Mouse (Mus musculus): ENCODE results near the gene Zfp296. TPM values are rescaled to one million over a fixed set of nuclear protein-coding genes. Genes with fewer than 3 reads are reported as not detected.
"Not testable (repeated sequence)": the region's sequence is repeated elsewhere in the genome, so short reads cannot be mapped to it uniquely, and the experiment has no call there.

The Zfp296 gene
- total and polyA plus RNA-seq, 2 experiments from 2014 or later = 0.12 to 3.6 TPM

GRCm38 (mm10) chr7:19589917-19590316, 12.8 kb downstream of the Zfp296 start:
- H3K27me3 ChIP-seq (ENCODE audit: control insufficient read depth, insufficient read depth, low read length) = no peaks in the 10 kb centered on the region
- no peak overlapping the region for H3K9ac ChIP-seq (replicated peaks; ENCODE audit: low read depth, low read length)
- H3K4me3 ChIP-seq (ENCODE audit: low read depth, low read length) = no peak overlapping the region
- 55% methylated on average over 3 of the region's 3 CpGs for WGBS
- H3K36me3 ChIP-seq (replicated peaks; ENCODE audit: control insufficient read depth, insufficient read depth, low read length) = peaks cover 86% of the 10 kb centered on the region
- TF ChIP-seq CTCF (IDR thresholded peaks at IDR 0.05; ENCODE audit: low read depth) = peak; percentile 90
- TF ChIP-seq EP300 (IDR thresholded peaks at IDR 0.05; ENCODE audit: low read depth) = no peak
- ATAC-seq (ENCODE audit: insufficient read depth, low read depth) (peak; percentile 76), DNase-seq (ENCODE audit: low spot score) (peak; percentile 74)
- no peak overlapping the region for H3K27ac ChIP-seq (ENCODE audit: low read depth)
- H3K4me1 ChIP-seq (ENCODE audit: control insufficient read depth, insufficient read depth) = no peaks in the 10 kb centered on the region
- H3K4me2 ChIP-seq (ENCODE audit: low read depth, low read length) = no peak overlapping the region
- no peaks in the 10 kb centered on the region for H3K9me3 ChIP-seq (replicated peaks; ENCODE audit: control insufficient read depth, low read length)

- ATAC-seq (ENCODE audit: insufficient read depth, low read depth) (no peak), DNase-seq (ENCODE audit: low spot score) (no peak)
- Histone ChIP-seq H3K27me3 (ENCODE audit: control insufficient read depth, insufficient read depth, low read length) (no peaks in the 10 kb centered on the region), H3K4me3 (ENCODE audit: low read depth, low read length) (no peak overlapping the region), H3K9ac (replicated peaks; ENCODE audit: low read depth, low read length) (no peak overlapping the region), H3K4me2 (ENCODE audit: low read depth, low read length) (no peak overlapping the region), H3K36me3 (replicated peaks; ENCODE audit: control insufficient read depth, insufficient read depth, low read length) (peaks cover 90% of the 10 kb centered on the region), H3K9me3 (replicated peaks; ENCODE audit: control insufficient read depth, low read length) (no peaks in the 10 kb centered on the region), H3K27ac (ENCODE audit: low read depth) (no peak overlapping the region), H3K4me1 (ENCODE audit: control insufficient read depth, insufficient read depth) (no peaks in the 10 kb centered on the region)
- TF ChIP-seq EP300 (IDR thresholded peaks at IDR 0.05; ENCODE audit: low read depth) (no peak), CTCF (IDR thresholded peaks at IDR 0.05; ENCODE audit: low read depth) (no peak)
- 78% methylated on average over 10 of the region's 10 CpGs for WGBS
These were observed 16.1 kb downstream of the Zfp296 start for GRCm38 (mm10) chr7:19593061-19593730.

- no peaks in the 10 kb centered on the region for H3K27me3 ChIP-seq (ENCODE audit: control insufficient read depth, insufficient read depth, low read length)
- H3K4me1 ChIP-seq (ENCODE audit: control insufficient read depth, insufficient read depth) = peaks cover 13% of the 10 kb centered on the region
- no peak overlapping the region for H3K4me3 ChIP-seq (ENCODE audit: low read depth, low read length)
- 38% methylated on average over 5 of the region's 5 CpGs for WGBS
- ATAC-seq (ENCODE audit: insufficient read depth, low read depth) = no peak
- H3K27ac ChIP-seq (ENCODE audit: low read depth) = peak overlapping the region; percentile 25; the same call in 1 of the 2 replicates
- peak; percentile 17 for DNase-seq (ENCODE audit: low spot score)
- TF ChIP-seq CTCF (IDR thresholded peaks at IDR 0.05; ENCODE audit: low read depth) = no peak
- no peak overlapping the region for H3K9ac ChIP-seq (replicated peaks; ENCODE audit: low read depth, low read length)
- no peaks in the 10 kb centered on the region for H3K9me3 ChIP-seq (replicated peaks; ENCODE audit: control insufficient read depth, low read length)
- H3K36me3 ChIP-seq (replicated peaks; ENCODE audit: control insufficient read depth, insufficient read depth, low read length) = peaks cover 58% of the 10 kb centered on the region
- H3K4me2 ChIP-seq (ENCODE audit: low read depth, low read length) = no peak overlapping the region
These were observed 23.5 kb downstream of the Zfp296 start for GRCm38 (mm10) chr7:19600562-19600961.

GRCm38 (mm10) chr7:19603055-19603454, 26.0 kb downstream of the Zfp296 start:
- DNase-seq (ENCODE audit: low spot score) (no peak), ATAC-seq (ENCODE audit: insufficient read depth, low read depth) (no peak)
- no peak overlapping the region for H3K27ac ChIP-seq (ENCODE audit: low read depth)
- H3K27me3 ChIP-seq (ENCODE audit: control insufficient read depth, insufficient read depth, low read length) = no peaks in the 10 kb centered on the region
- no peaks in the 10 kb centered on the region for H3K9me3 ChIP-seq (replicated peaks; ENCODE audit: control insufficient read depth, low read length)
- H3K4me2 ChIP-seq (ENCODE audit: low read depth, low read length) = peak overlapping the region; percentile 85
- 70% methylated on average over 12 of the region's 12 CpGs for WGBS
- peak overlapping the region; percentile 93; the same call in 1 of the 2 replicates for H3K4me3 ChIP-seq (ENCODE audit: low read depth, low read length)
- TF ChIP-seq EP300 (IDR thresholded peaks at IDR 0.05; ENCODE audit: low read depth) (no peak), CTCF (IDR thresholded peaks at IDR 0.05; ENCODE audit: low read depth) (no peak)
- peaks cover 13% of the 10 kb centered on the region for H3K4me1 ChIP-seq (ENCODE audit: control insufficient read depth, insufficient read depth)
- peak overlapping the region; percentile 90; the same call in 1 of the 2 replicates for H3K9ac ChIP-seq (replicated peaks; ENCODE audit: low read depth, low read length)
- H3K36me3 ChIP-seq (replicated peaks; ENCODE audit: control insufficient read depth, insufficient read depth, low read length) = peaks cover 33% of the 10 kb centered on the region

GRCm38 (mm10) chr7:19603849-19604605, 26.9 kb downstream of the Zfp296 start, which contains the start of gene Clasrp:
TSS of gene Clasrp (minus strand) at chr7:19604486.
- H3K36me3 ChIP-seq (replicated peaks; ENCODE audit: control insufficient read depth, insufficient read depth, low read length) = peaks cover 28% of the 10 kb centered on the region
- H3K4me1 ChIP-seq (ENCODE audit: control insufficient read depth, insufficient read depth) = peaks cover 13% of the 10 kb centered on the region
- no peaks in the 10 kb centered on the region for H3K9me3 ChIP-seq (replicated peaks; ENCODE audit: control insufficient read depth, low read length)
- peak within 1 kb of the TSS; percentile 75 for H3K27ac ChIP-seq (ENCODE audit: low read depth)
- DNase-seq (ENCODE audit: low spot score) = peak; percentile 94
- under 1% methylated on average over 54 of the region's 57 CpGs for WGBS
- peak within 1 kb of the TSS; percentile 93 for H3K4me3 ChIP-seq (ENCODE audit: low read depth, low read length)
- H3K4me2 ChIP-seq (ENCODE audit: low read depth, low read length) = peak within 1 kb of the TSS; percentile 85
- no peaks in the 10 kb centered on the region for H3K27me3 ChIP-seq (ENCODE audit: control insufficient read depth, insufficient read depth, low read length)
- peak; percentile 96 for ATAC-seq (ENCODE audit: insufficient read depth, low read depth)
- TF ChIP-seq EP300 (IDR thresholded peaks at IDR 0.05; ENCODE audit: low read depth) (0 out of 2 replicates have a peak, but pooled peaks have one; percentile 23), CTCF (IDR thresholded peaks at IDR 0.05; ENCODE audit: low read depth) (peak; percentile 15; the same call in 1 of the 2 replicates)
- peak within 1 kb of the TSS; percentile 90 for H3K9ac ChIP-seq (replicated peaks; ENCODE audit: low read depth, low read length)

GRCm38 (mm10) chr7:19604606-19605214, 27.6 kb downstream of the Zfp296 start:
- not testable (repeated sequence) for H3K9me3 ChIP-seq (replicated peaks; ENCODE audit: control insufficient read depth, low read length); DNase-seq (ENCODE audit: low spot score); H3K9ac ChIP-seq (replicated peaks; ENCODE audit: low read depth, low read length); H3K27me3 ChIP-seq (ENCODE audit: control insufficient read depth, insufficient read depth, low read length); H3K27ac ChIP-seq (ENCODE audit: low read depth)
- Histone ChIP-seq H3K36me3 (replicated peaks; ENCODE audit: control insufficient read depth, insufficient read depth, low read length) (peaks cover 21% of the 10 kb centered on the region), H3K4me2 (ENCODE audit: low read depth, low read length) (peak overlapping the region; percentile 85), H3K4me3 (ENCODE audit: low read depth, low read length) (peak overlapping the region; percentile 93), H3K4me1 (ENCODE audit: control insufficient read depth, insufficient read depth) (peaks cover 13% of the 10 kb centered on the region)
- peak; percentile 33 for ATAC-seq (ENCODE audit: insufficient read depth, low read depth)
- WGBS = 57% methylated on average over 10 of the region's 10 CpGs
